Comparison of ENCODE assay signal across 9 mouse cellular contexts in genomic region chr5:73854025-73854773, GRCm38 (mm10).
DNase-seq lines count a peak whose midpoint lies in the region; ATAC-seq and TF ChIP-seq lines count a peak whose summit lies in the region.
"Had no signal": no experiment of that assay in that cellular context is flagged by ENCODE, and none has a peak within 500 bp of the region (broad histone marks: within the 10 kb centered on the region; RNA-seq: fewer than 3 reads in every experiment).

No protein-coding gene starts in this region.

- no peak overlapping the region for H3K4me3 ChIP-seq in hindbrain, embryonic 12.5 days
- no peak overlapping the region for H3K4me3 ChIP-seq in lung, postnatal 0 days (ENCODE audit: low read depth, low read length)
- H3K4me3 ChIP-seq: myocyte had no signal

- WGBS in hindbrain, embryonic 12.5 days = 51% methylated on average over 22 of the region's 22 CpGs
- 41% methylated on average over 22 of the region's 22 CpGs for WGBS in lung, postnatal 0 days

- peak; percentile 21; the same call in 1 of the 2 replicates for TF ChIP-seq EP300 in lung, postnatal 0 days (IDR thresholded peaks at IDR 0.05)

- no peaks in the 10 kb centered on the region; the same call in 1 of the 2 replicates for H3K4me1 ChIP-seq in hindbrain, embryonic 12.5 days
- H3K4me1 ChIP-seq in lung, postnatal 0 days (ENCODE audit: insufficient read depth, low read depth, low read length) = no peaks in the 10 kb centered on the region

- peak; percentile 93 for DNase-seq in ZHBTc4 (ENCODE audit: low read depth, low spot score)
- peak; percentile 87 for DNase-seq in cerebellum, postnatal 14 days
- DNase-seq in frontal cortex, postnatal 25 days (ENCODE audit: low spot score in 2 of 2) = peak; percentile 77 to 81
- peak; percentile 81 for DNase-seq in layer of hippocampus, adult 9-10 months (ENCODE audit: low spot score)
- DNase-seq in lung, postnatal 0 days (ENCODE audit: low spot score) = peak; percentile 91
- DNase-seq in retina, embryonic 14.5 days (ENCODE audit: low spot score) = peak; percentile 90
- DNase-seq in yolk sac, embryonic 10.5 days (ENCODE audit: low spot score) = peak; percentile 57

- 0 out of 2 replicates have a peak overlapping the region, but pooled peaks have one; percentile 18 for H3K4me2 ChIP-seq in hindbrain, embryonic 12.5 days (replicated peaks)
- H3K4me2 ChIP-seq in lung, postnatal 0 days (replicated peaks; ENCODE audit: low read depth, low read length) = peak overlapping the region; percentile 12; the same call in 1 of the 2 replicates

- peak; percentile 60; the same call in 1 of the 2 replicates for ATAC-seq in hindbrain, embryonic 12.5 days (ENCODE audit: low FRiP score)
- ATAC-seq in lung, postnatal 0 days = peak; percentile 89

- TF ChIP-seq CTCF in lung, postnatal 0 days (IDR thresholded peaks at IDR 0.05) = peak; percentile 92

- H3K27me3 ChIP-seq in hindbrain, embryonic 12.5 days = no peaks in the 10 kb centered on the region
- no peaks in the 10 kb centered on the region for H3K27me3 ChIP-seq in lung, postnatal 0 days (replicated peaks; ENCODE audit: insufficient read depth, low read length)

- no peaks in the 10 kb centered on the region for H3K36me3 ChIP-seq in hindbrain, embryonic 12.5 days
- H3K36me3 ChIP-seq in lung, postnatal 0 days (ENCODE audit: insufficient read depth, low read length) = no peaks in the 10 kb centered on the region

- no peak overlapping the region for H3K9ac ChIP-seq in hindbrain, embryonic 12.5 days
- no peak overlapping the region for H3K9ac ChIP-seq in lung, postnatal 0 days (replicated peaks; ENCODE audit: low read depth)

- H3K27ac ChIP-seq in hindbrain, embryonic 12.5 days = no peak overlapping the region
- no peak overlapping the region for H3K27ac ChIP-seq in lung, postnatal 0 days (ENCODE audit: low read length)

- no peaks in the 10 kb centered on the region for H3K9me3 ChIP-seq in hindbrain, embryonic 12.5 days (replicated peaks)
- H3K9me3 ChIP-seq in lung, postnatal 0 days (ENCODE audit: low read length) = no peaks in the 10 kb centered on the region
